Mouse (Mus musculus) MEL (cell line): ENCODE data around the gene Farsa. TPM values are rescaled to one million over a fixed set of nuclear protein-coding genes. Genes with fewer than 3 reads are reported as not detected.

Experiments
- DNase-seq: peaks from one replicate; pipeline ENCODE4 v3.0.0; 2011; ENCODE audit warnings: low read depth, low spot score
- H3K27ac ChIP-seq: 2 replicates; pipeline ENCODE4 v1.5.1; 2012; ENCODE audit warnings: low read depth, mild to moderate bottlenecking, control low read depth, low read length, moderate library complexity; ENCODE audit not compliant: control insufficient read depth
- H3K27me3 ChIP-seq, 2 experiments: fragments of 150-350 bp in 1 of 2; sonication (generic) in 1 of 2; 2 replicates each; pipeline ENCODE4 v1.6.1; 2012; ENCODE audit warnings: low read length in 2 of 2, mild to moderate bottlenecking in 2 of 2, improper control_type of control experiment in 1 of 2, moderate library complexity in 1 of 2; ENCODE audit not compliant: insufficient read depth in 2 of 2, control insufficient read depth in 1 of 2
- H3K36me3 ChIP-seq, 2 experiments: 2 replicates each; pipeline ENCODE4 v1.6.1; 2012 to 2014; ENCODE audit warnings: low read length in 2 of 2, improper control_type of control experiment in 1 of 2, inconsistent platforms in 1 of 2, mild to moderate bottlenecking in 1 of 2; ENCODE audit not compliant: insufficient read depth in 2 of 2, control insufficient read depth in 1 of 2
- H3K4me1 ChIP-seq, 2 experiments: fragments of 150-350 bp in 1 of 2; sonication (generic) in 1 of 2; 2 replicates each; pipeline ENCODE4 v1.6.1; 2012; ENCODE audit warnings: low read length in 2 of 2, improper control_type of control experiment in 1 of 2, mild to moderate bottlenecking in 1 of 2; ENCODE audit not compliant: insufficient read depth in 2 of 2, control insufficient read depth in 1 of 2
- H3K4me3 ChIP-seq, 2 experiments: fragments of 150-350 bp in 1 of 2; sonication (generic) in 1 of 2; 2 replicates each; pipeline ENCODE4 v1.5.1; 2012; ENCODE audit warnings: low read depth in 2 of 2, low read length in 2 of 2, mild to moderate bottlenecking in 2 of 2, moderate library complexity in 2 of 2, control low read depth in 1 of 2, improper control_type of control experiment in 1 of 2; ENCODE audit not compliant: control insufficient read depth in 1 of 2, insufficient read depth in 1 of 2
- H3K79me2 ChIP-seq: 2 replicates; pipeline ENCODE4 v1.6.1; 2012; ENCODE audit warnings: mild to moderate bottlenecking, low read length, moderate library complexity; ENCODE audit not compliant: control insufficient read depth, poor library complexity, insufficient read depth
- H3K9ac ChIP-seq: 2 replicates; pipeline ENCODE4 v1.6.1; 2012; ENCODE audit warnings: low read depth, mild to moderate bottlenecking, control low read depth, low read length, moderate library complexity; ENCODE audit not compliant: control insufficient read depth, poor library complexity, severe bottlenecking
- H3K9me3 ChIP-seq: fragments of 150-350 bp; sonication (generic); replicated peaks from 2 replicates; pipeline ENCODE4 v1.6.1; 2012; ENCODE audit warnings: mild to moderate bottlenecking, low read length, improper control_type of control experiment, moderate library complexity; ENCODE audit not compliant: insufficient read depth
- BHLHE40 ChIP-seq: IDR thresholded peaks from 2 replicates; pipeline ENCODE4 v1.6.1; 2012; ENCODE audit warnings: low read depth, mild to moderate bottlenecking, inconsistent platforms, low read length, improper control_type of control experiment, borderline replicate concordance
- CHD1 ChIP-seq: IDR thresholded peaks from 2 replicates; pipeline ENCODE4 v1.6.1; 2012; ENCODE audit warnings: low read depth, mild to moderate bottlenecking, inconsistent platforms, low read length, improper control_type of control experiment
- CHD2 ChIP-seq: IDR thresholded peaks from 2 replicates; pipeline ENCODE4 v1.6.1; 2011; ENCODE audit warnings: low read length, improper control_type of control experiment
- E2F4 ChIP-seq: IDR thresholded peaks from 2 replicates; pipeline ENCODE4 v1.6.1; 2011; ENCODE audit warnings: low read depth, low read length, improper control_type of control experiment, borderline replicate concordance
- EP300 ChIP-seq, 2 experiments: IDR thresholded peaks; 2 replicates each; pipeline ENCODE4 v1.6.1; 2011; ENCODE audit warnings: improper control_type of control experiment in 2 of 2, low read length in 2 of 2, low read depth in 1 of 2, mild to moderate bottlenecking in 1 of 2
- ETS1 ChIP-seq: IDR thresholded peaks from 2 replicates; pipeline ENCODE4 v1.6.1; 2012; ENCODE audit warnings: low read depth, mild to moderate bottlenecking, inconsistent platforms, low read length, improper control_type of control experiment, moderate library complexity
- GATA1 ChIP-seq: IDR thresholded peaks from 2 replicates; pipeline ENCODE4 v1.6.1; 2011; ENCODE audit warnings: low read depth, low read length, improper control_type of control experiment
- HCFC1 ChIP-seq: IDR thresholded peaks from 2 replicates; pipeline ENCODE4 v1.6.1; 2012; ENCODE audit warnings: low read depth, mild to moderate bottlenecking, inconsistent platforms, low read length, improper control_type of control experiment, moderate library complexity
- JUND ChIP-seq: IDR thresholded peaks from 2 replicates; pipeline ENCODE4 v1.6.1; 2011; ENCODE audit warnings: low read depth, mild to moderate bottlenecking, improper control_type of control experiment, low read length
- MAFK ChIP-seq: IDR thresholded peaks from 2 replicates; pipeline ENCODE4 v1.6.1; 2011; ENCODE audit warnings: low read depth, mild to moderate bottlenecking, low read length, improper control_type of control experiment, borderline replicate concordance
- MAX ChIP-seq: IDR thresholded peaks from 2 replicates; pipeline ENCODE4 v1.6.1; 2011; ENCODE audit warnings: low read length, improper control_type of control experiment
- MEF2A ChIP-seq: IDR thresholded peaks from 2 replicates; pipeline ENCODE4 v1.6.1; 2014; ENCODE audit warnings: low read depth, mild to moderate bottlenecking, inconsistent platforms, low read length, improper control_type of control experiment; ENCODE audit not compliant: poor library complexity, insufficient replicate concordance, severe bottlenecking; ENCODE audit errors: extremely low read depth
- MXI1 ChIP-seq: IDR thresholded peaks from 2 replicates; pipeline ENCODE4 v1.6.1; 2011; ENCODE audit warnings: mild to moderate bottlenecking, low read depth, low read length, improper control_type of control experiment
- MYC ChIP-seq: IDR thresholded peaks from 2 replicates; pipeline ENCODE4 v1.6.1; 2011; ENCODE audit warnings: low read depth, mild to moderate bottlenecking, low read length, improper control_type of control experiment, moderate library complexity
- NELFE ChIP-seq: IDR thresholded peaks from 2 replicates; pipeline ENCODE4 v1.6.1; 2011; ENCODE audit warnings: low read depth, low read length, improper control_type of control experiment
- NRF1 ChIP-seq: IDR thresholded peaks from 2 replicates; pipeline ENCODE4 v1.6.1; 2014; ENCODE audit warnings: low read depth, mild to moderate bottlenecking, inconsistent platforms, low read length, improper control_type of control experiment, moderate library complexity; ENCODE audit not compliant: poor library complexity, insufficient read depth, severe bottlenecking
- POLR2A ChIP-seq, 2 experiments: IDR thresholded peaks; 2 replicates each; pipeline ENCODE4 v1.6.1; 2011 to 2012; ENCODE audit warnings: low read length in 2 of 2, mild to moderate bottlenecking in 2 of 2, control low read depth in 1 of 2, improper control_type of control experiment in 1 of 2, low read depth in 1 of 2, moderate library complexity in 1 of 2; ENCODE audit not compliant: control insufficient read depth in 1 of 2, insufficient read depth in 1 of 2, poor library complexity in 1 of 2
- POLR2AphosphoS2 ChIP-seq: IDR thresholded peaks from 2 replicates; pipeline ENCODE4 v1.6.1; 2011; ENCODE audit warnings: low read length, improper control_type of control experiment
- RAD21 ChIP-seq: IDR thresholded peaks from 2 replicates; pipeline ENCODE4 v1.6.1; 2011; ENCODE audit warnings: mild to moderate bottlenecking, low read depth, low read length, improper control_type of control experiment
- RCOR1 ChIP-seq: IDR thresholded peaks from 2 replicates; pipeline ENCODE4 v1.6.1; 2012; ENCODE audit warnings: low read depth, mild to moderate bottlenecking, inconsistent platforms, low read length, improper control_type of control experiment
- SIN3A ChIP-seq: IDR thresholded peaks from 2 replicates; pipeline ENCODE4 v1.6.1; 2012; ENCODE audit warnings: low read length, improper control_type of control experiment, inconsistent platforms
- SMC3 ChIP-seq: IDR thresholded peaks from 2 replicates; pipeline ENCODE4 v1.6.1; 2011; ENCODE audit warnings: low read depth, low read length, improper control_type of control experiment
- TBP ChIP-seq: IDR thresholded peaks from 2 replicates; pipeline ENCODE4 v1.8.0; 2011; ENCODE audit warnings: low read depth, low read length, improper control_type of control experiment
- USF1 ChIP-seq: IDR thresholded peaks from 2 replicates; pipeline ENCODE4 v1.6.1; 2014; ENCODE audit warnings: low read depth, mild to moderate bottlenecking, inconsistent platforms, low read length, improper control_type of control experiment, moderate library complexity
- ZC3H11A ChIP-seq: IDR thresholded peaks from 2 replicates; pipeline ENCODE4 v1.6.1; 2012; ENCODE audit warnings: low read depth, mild to moderate bottlenecking, inconsistent platforms, low read length, improper control_type of control experiment
- ZMIZ1 ChIP-seq: IDR thresholded peaks from 2 replicates; pipeline ENCODE4 v1.6.1; 2012; ENCODE audit warnings: low read depth, mild to moderate bottlenecking, inconsistent platforms, low read length, improper control_type of control experiment, moderate library complexity
- polyA plus RNA-seq, 2 experiments: library from polyadenylated mRNA; stranded (reverse) in 1 of 2; unstranded in 1 of 2; fragments of >175 nt in 1 of 2; fragments of >200 nt in 1 of 2; gene quantifications; 2 replicates each; pipeline versions ENCODE4 v1.2.1 to v1.2.4; 2012; ENCODE audit warnings: low replicate concordance in 2 of 2, low read depth in 1 of 2; ENCODE audit not compliant: insufficient read length in 2 of 2, insufficient read depth in 1 of 2, missing spikeins in 1 of 2
- total RNA-seq: library from RNA; depleted of rRNA; stranded (reverse); fragments of 300-350 nt; gene quantifications from 2 replicates; pipeline ENCODE4 v1.2.3, GENCODE M21; 2012

Gene Farsa
- total and polyA plus RNA-seq, 3 experiments = 152 to 295 (median 245) TPM

DNA sequence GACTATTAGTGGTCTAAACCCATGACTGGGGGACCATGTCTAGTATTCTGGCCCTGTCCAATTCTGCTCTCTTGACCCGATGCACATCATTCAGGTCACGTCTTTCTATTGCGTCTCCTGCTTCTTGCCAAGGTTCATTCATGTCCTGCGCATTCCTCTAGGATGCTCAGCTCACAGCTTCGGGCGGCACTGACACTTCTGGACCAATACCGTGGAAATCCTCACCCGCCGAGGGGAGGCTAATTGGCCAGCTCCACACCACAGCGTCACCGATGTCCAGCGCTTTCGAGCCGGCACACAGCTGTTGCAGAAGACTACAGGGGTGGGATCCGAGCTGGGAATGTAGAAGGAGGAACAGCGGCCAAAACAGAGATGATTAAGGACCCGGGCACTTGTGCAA is 40.7 kb upstream of the Farsa start:
- no peak overlapping the region for H3K4me3 ChIP-seq
- H3K79me2 ChIP-seq = no peaks in the 10 kb centered on the region
- no peak overlapping the region for H3K9ac ChIP-seq
- peaks cover 0 to 5% of the 10 kb centered on the region in 2 experiments; a peak in 3 of 4 replicates for H3K4me1 ChIP-seq
- TF ChIP-seq MXI1 = no peak
- TF ChIP-seq BHLHE40 = no peak
- TF ChIP-seq MAX = no peak
- TF ChIP-seq RCOR1 = no peak
- TF ChIP-seq E2F4 = no peak
- TF ChIP-seq CHD2 = no peak
- no peak for TF ChIP-seq SIN3A
- TF ChIP-seq ETS1 = no peak
- no peak for TF ChIP-seq TBP
- no peak for TF ChIP-seq JUND
- TF ChIP-seq ZMIZ1 = no peak
- TF ChIP-seq POLR2AphosphoS2 = no peak
- TF ChIP-seq NRF1 = no peak; the same call in 1 of the 2 replicates
- TF ChIP-seq MAFK = no peak
- TF ChIP-seq, all 39 proteins: peak for 0
- Histone ChIP-seq H3K36me3 (peaks cover 0 to 2% of the 10 kb centered on the region in 2 experiments; a peak in 1 of 4 replicates), H3K9me3 (no peaks in the 10 kb centered on the region), H3K27ac (no peak overlapping the region), H3K27me3 (no peaks in the 10 kb centered on the region)
- DNase-seq = no peak

DNA sequence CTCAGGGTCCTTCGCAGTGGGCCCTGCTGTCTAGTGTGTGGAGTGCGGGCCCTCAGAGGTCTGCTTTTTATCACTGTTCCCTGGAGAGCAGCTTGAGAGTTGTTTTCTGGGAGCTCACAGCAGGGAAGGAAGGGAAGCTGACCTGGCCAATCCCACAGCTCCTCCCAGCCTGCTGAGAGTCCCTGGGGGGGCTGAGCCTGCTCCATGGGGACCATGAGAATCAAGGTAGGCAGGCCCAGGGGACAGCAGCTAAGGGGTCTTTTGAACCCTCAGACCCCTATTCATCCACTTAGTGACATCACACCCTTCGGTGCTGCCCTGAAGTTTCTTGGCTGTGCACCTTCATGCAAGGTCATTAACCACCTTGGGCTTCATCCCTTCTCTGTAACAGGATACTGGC is 34.1 kb upstream of the Farsa start, which contains the start of gene Dand5:
Gene Dand5 (minus strand): TSS at position 101 of the 400 bp plus-strand sequence.
- DNase-seq = no peak
- no peak within 1 kb of the TSS for H3K9ac ChIP-seq
- peaks cover 4 to 5% of the 10 kb centered on the region in 2 experiments; a peak in 3 of 4 replicates for H3K4me1 ChIP-seq

More for the DNA sequence above, 34.1 kb upstream of the Farsa start, which contains the start of gene Dand5:
- H3K4me3 ChIP-seq = no peak within 1 kb of the TSS
- no peaks in the 10 kb centered on the region; the same call in 1 of the 2 replicates for H3K79me2 ChIP-seq
- no peak within 1 kb of the TSS for H3K27ac ChIP-seq
- H3K27me3 ChIP-seq = no peaks in the 10 kb centered on the region
- no peaks in the 10 kb centered on the region for H3K9me3 ChIP-seq
- H3K36me3 ChIP-seq = peaks cover 0 to 6% of the 10 kb centered on the region in 2 experiments; a peak in 1 of 4 replicates
- TF ChIP-seq MEF2A = no peak
- TF ChIP-seq RCOR1 = no peak
- TF ChIP-seq MAX = no peak
- no peak for TF ChIP-seq NELFE
- TF ChIP-seq SIN3A = no peak
- TF ChIP-seq SMC3 = no peak
- TF ChIP-seq POLR2A (IDR thresholded peaks at IDR 0.05; ENCODE audit: control insufficient read depth in 1 of 2, insufficient read depth in 1 of 2, low read depth in 1 of 2, low read length in 2 of 2, poor library complexity in 1 of 2) = no peak
- no peak for TF ChIP-seq MYC
- no peak for TF ChIP-seq EP300 (IDR thresholded peaks at IDR 0.05; ENCODE audit: low read depth in 1 of 2, low read length in 2 of 2)
- no peak for TF ChIP-seq E2F4
- TF ChIP-seq ETS1 = no peak
- no peak for TF ChIP-seq ZMIZ1
- TF ChIP-seq JUND = no peak
- no peak for TF ChIP-seq ZC3H11A
- no peak for TF ChIP-seq USF1
- TF ChIP-seq GATA1 = no peak
- TF ChIP-seq HCFC1 = no peak
- TF ChIP-seq RAD21 = no peak
- TF ChIP-seq CHD1 = no peak
